Mouse (Mus musculus) midbrain, embryonic 11.5 days (tissue): ENCODE data around the gene Ugt1a7c. TPM values are rescaled to one million over a fixed set of nuclear protein-coding genes. Genes with fewer than 3 reads are reported as not detected.

Experiments
- ATAC-seq: fragments of 200-750 bp; cut with Nextera tagmentation; 2 replicates; pipeline ENCODE4 v1.8.0; 2017; ENCODE audit warnings: moderate TSS enrichment, moderate library complexity; ENCODE audit not compliant: low FRiP score
- DNase-seq: peaks from one replicate; pipeline ENCODE4 v3.0.0; 2015; ENCODE audit warnings: low spot score; ENCODE audit errors: missing footprints
- H3K27ac ChIP-seq: fragments of 300-500 bp; sonication (generic); 2 replicates; pipeline ENCODE4 v1.5.1; 2014; ENCODE audit warnings: low read depth, low read length
- H3K27me3 ChIP-seq: fragments of 300-500 bp; sonication (generic); 2 replicates; pipeline ENCODE4 v1.6.1; 2014; ENCODE audit warnings: mild to moderate bottlenecking, low read length, moderate library complexity, mixed read lengths; ENCODE audit not compliant: control insufficient read depth, insufficient read depth
- H3K36me3 ChIP-seq: fragments of 300-500 bp; sonication (generic); 2 replicates; pipeline ENCODE4 v1.6.1; 2014; ENCODE audit warnings: mild to moderate bottlenecking, low read length, moderate library complexity, mixed read lengths; ENCODE audit not compliant: control insufficient read depth, insufficient read depth
- H3K4me1 ChIP-seq: fragments of 300-500 bp; sonication (generic); 2 replicates; pipeline ENCODE4 v1.6.1; 2014; ENCODE audit warnings: low read length; ENCODE audit not compliant: control insufficient read depth, insufficient read depth
- H3K4me2 ChIP-seq: fragments of 300-500 bp; sonication (generic); 2 replicates; pipeline ENCODE4 v1.6.1; 2014; ENCODE audit warnings: mild to moderate bottlenecking, moderate library complexity
- H3K4me3 ChIP-seq: fragments of 300-500 bp; sonication (generic); 2 replicates; pipeline ENCODE4 v1.5.1; 2014; ENCODE audit warnings: low read depth, low read length
- H3K9ac ChIP-seq: fragments of 300-500 bp; sonication (generic); 2 replicates; pipeline ENCODE4 v1.6.1; 2014; ENCODE audit warnings: low read length
- H3K9me3 ChIP-seq: fragments of 300-500 bp; sonication (generic); 2 replicates; pipeline ENCODE4 v1.6.1; 2016; ENCODE audit warnings: low read length; ENCODE audit not compliant: control insufficient read depth
- WGBS: fragments of 180-500 bp; shearing (Covaris S2); extraction: QIAGEN DNeasy Blood & Tissue Kit; methylation state at CpG from one replicate; pipeline ENCODE4 v1.1.7; 2014; 5-methylcytosine and 5-hydroxymethylcytosine counted together
- polyA plus RNA-seq: library from polyadenylated mRNA; unstranded; fragments of >200 nt; fragmentation: Nextera tagmentation; extraction: Ambion mirVana; gene quantifications from 2 replicates; pipeline ENCODE4 v1.2.1, GENCODE M21; 2014

The Ugt1a7c gene
- polyA plus RNA-seq, 1 experiment from 2014 or later: 1.2 TPM

DNA sequence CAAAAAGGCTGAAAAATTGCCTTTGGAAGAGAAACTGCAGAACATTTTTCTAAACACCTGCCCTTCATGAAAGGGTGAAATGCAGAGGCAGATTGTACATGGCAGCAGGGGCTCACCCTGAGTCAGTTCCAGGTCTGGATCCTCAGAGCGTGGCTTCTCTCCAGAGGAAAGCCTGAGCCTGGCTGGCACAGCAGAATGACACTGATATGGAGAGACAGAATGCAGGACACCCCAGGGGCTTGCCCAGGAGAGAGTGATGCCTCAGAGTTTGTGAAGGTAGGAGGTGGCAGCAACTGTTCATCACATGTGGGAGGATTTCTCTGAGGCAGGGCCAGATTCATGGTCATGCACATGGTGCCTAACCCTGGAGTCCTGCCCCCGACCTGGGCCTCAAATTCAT, 105.1 kb downstream of the Ugt1a7c start:
- H3K9me3 ChIP-seq: no peaks in the 10 kb centered on the region
- H3K27me3 ChIP-seq: no peaks in the 10 kb centered on the region; the same call in 1 of the 2 replicates
- no peak overlapping the region for H3K4me3 ChIP-seq
- WGBS: 73% methylated on average over 2 of the region's 2 CpGs
- DNase-seq (no peak), ATAC-seq (no peak)
- no peaks in the 10 kb centered on the region for H3K4me1 ChIP-seq
- H3K4me2 ChIP-seq: no peak overlapping the region
- H3K27ac ChIP-seq: no peak overlapping the region
- H3K36me3 ChIP-seq: no peaks in the 10 kb centered on the region
- H3K9ac ChIP-seq: no peak overlapping the region

DNA sequence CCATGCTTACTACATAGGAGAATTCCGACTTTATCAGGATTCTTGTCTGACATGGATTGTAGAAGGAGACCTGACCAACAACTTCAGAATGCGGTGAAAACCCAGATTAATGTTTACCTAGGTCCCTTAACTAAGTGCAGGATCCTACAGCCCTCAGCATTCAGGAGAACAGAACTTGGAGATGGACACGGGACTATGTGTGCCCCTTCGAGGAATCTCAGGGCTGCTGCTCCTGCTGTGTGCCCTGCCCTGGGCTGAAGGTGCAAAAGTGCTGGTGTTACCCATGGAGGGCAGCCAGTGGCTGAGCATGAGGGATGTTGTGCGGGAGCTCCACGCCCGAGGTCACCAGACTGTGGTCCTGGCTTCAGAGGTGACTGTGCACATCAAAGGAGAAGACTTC, 105.6 kb downstream of the Ugt1a7c start, which contains the start of gene Ugt1a2:
Gene Ugt1a2 (plus strand): TSS at position 146 of the 400 bp plus-strand sequence.
- Histone ChIP-seq H3K4me2 (no peak within 1 kb of the TSS), H3K27me3 (no peaks in the 10 kb centered on the region; the same call in 1 of the 2 replicates), H3K9ac (no peak within 1 kb of the TSS), H3K4me1 (no peaks in the 10 kb centered on the region), H3K36me3 (no peaks in the 10 kb centered on the region), H3K27ac (no peak within 1 kb of the TSS), H3K4me3 (no peak within 1 kb of the TSS), H3K9me3 (no peaks in the 10 kb centered on the region)
- 91% methylated on average over 7 of the region's 7 CpGs for WGBS
- ATAC-seq: no peak
- DNase-seq: no peak

DNA sequence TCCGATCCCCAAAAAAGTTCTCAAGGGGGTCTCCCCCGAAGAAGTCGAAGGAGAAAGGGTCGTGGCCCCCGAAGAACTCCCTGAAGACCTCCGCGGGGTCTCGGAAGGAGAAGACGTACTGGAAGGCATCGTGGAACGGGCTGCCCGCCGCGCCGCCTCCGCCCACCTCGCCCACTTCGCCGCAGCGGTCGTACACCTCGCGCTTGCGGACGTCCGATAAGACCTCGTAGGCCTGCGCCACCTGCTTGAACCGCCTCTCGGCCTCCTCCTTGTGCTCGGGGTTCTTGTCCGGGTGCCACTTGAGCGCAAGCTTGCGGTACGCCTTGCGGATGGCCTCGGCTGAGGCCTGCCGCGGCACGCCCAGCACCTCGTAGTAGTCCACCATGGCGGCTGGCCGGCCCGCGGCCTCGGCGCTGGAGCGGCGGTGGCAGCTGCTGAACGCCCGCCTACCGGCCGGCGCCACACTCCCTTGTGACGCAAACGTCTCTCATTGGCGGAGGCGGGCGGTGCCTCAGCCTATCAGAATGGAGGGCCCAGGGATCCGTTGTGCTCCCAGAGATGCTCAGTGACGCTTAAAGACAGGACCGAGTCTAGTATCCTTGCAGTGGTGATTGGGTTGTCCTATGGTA, 110.5 kb downstream of the Ugt1a7c start, which contains the start of gene Dnajb3:
Gene Dnajb3 (minus strand): TSS at position 489 of the 629 bp plus-strand sequence.
- 6% methylated on average over 62 of the region's 62 CpGs for WGBS
- H3K27ac ChIP-seq: no peak within 1 kb of the TSS
- H3K9ac ChIP-seq: peak within 1 kb of the TSS; percentile 71
- no peaks in the 10 kb centered on the region for H3K4me1 ChIP-seq
- peak within 1 kb of the TSS; percentile 61 for H3K4me2 ChIP-seq
- ATAC-seq (peak; percentile 100), DNase-seq (peak; percentile 98)
- H3K4me3 ChIP-seq: peak within 1 kb of the TSS; percentile 41
- no peaks in the 10 kb centered on the region; the same call in 1 of the 2 replicates for H3K9me3 ChIP-seq
- no peaks in the 10 kb centered on the region; the same call in 1 of the 2 replicates for H3K27me3 ChIP-seq
- no peaks in the 10 kb centered on the region for H3K36me3 ChIP-seq

DNA sequence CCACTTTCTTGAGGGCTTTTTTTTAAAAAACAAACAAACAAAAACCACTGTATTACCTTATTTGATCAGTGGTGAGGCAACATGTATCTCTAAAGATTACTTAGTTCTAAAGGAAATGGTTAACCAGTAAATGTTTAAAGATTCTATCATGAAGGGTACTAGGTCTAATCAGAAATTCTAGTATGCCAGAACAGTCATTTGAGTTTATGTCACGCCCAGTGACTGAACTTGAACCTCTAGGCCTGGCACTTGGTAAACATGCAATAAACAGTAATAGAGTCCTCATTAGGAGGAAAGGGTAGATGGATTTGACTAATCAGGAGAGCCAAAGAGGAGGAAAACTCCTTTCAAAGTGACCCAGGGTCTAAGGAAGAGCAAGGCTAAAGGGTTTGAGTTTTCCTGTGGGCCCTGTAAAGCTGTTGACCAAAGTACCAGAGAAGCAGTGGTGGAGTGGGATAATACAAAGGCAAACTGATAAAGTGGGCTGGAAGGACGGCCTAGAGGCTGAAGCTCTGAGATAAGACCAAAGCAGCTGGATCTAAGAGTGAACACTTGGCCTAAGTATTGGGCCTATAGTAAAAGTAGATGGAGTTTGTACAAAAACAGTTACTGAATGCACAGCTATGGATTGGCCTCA, 112.1 kb downstream of the Ugt1a7c start:
- Histone ChIP-seq H3K27ac (no peak overlapping the region), H3K9ac (no peak overlapping the region), H3K36me3 (no peaks in the 10 kb centered on the region), H3K4me2 (no peak overlapping the region), H3K4me3 (no peak overlapping the region), H3K27me3 (no peaks in the 10 kb centered on the region; the same call in 1 of the 2 replicates), H3K9me3 (peaks cover 8% of the 10 kb centered on the region), H3K4me1 (no peaks in the 10 kb centered on the region)
- ATAC-seq (no peak), DNase-seq (no peak)
- 84% methylated on average over 2 of the region's 2 CpGs for WGBS

DNA sequence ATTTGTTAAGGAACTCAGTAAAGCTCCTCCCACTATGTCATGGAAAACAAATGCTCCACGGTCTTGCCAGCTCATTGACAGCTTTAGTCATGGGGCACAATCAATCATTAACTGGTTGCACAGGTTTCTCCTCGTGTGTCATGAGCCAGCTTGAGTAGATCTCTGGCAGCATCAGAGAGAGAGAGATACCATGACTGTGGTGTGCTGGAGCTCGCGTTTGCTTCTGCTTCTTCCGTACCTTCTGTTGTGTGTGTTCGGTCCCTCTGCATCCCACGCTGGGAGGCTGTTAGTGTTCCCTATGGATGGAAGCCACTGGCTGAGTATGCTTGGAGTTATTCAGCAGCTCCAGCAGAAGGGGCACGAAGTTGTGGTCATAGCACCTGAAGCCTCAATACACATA, 117.0 kb downstream of the Ugt1a7c start, which contains the start of gene Ugt1a1:
Gene Ugt1a1 (plus strand): TSS at position 148 of the 400 bp plus-strand sequence.
- ATAC-seq (no peak), DNase-seq (peak; percentile 76)
- H3K36me3 ChIP-seq: no peaks in the 10 kb centered on the region
- 70% methylated on average over 8 of the region's 8 CpGs for WGBS
- no peak within 1 kb of the TSS for H3K27ac ChIP-seq
- H3K9ac ChIP-seq: no peak within 1 kb of the TSS
- H3K27me3 ChIP-seq: no peaks in the 10 kb centered on the region
- no peak within 1 kb of the TSS for H3K4me2 ChIP-seq
- H3K4me1 ChIP-seq: no peaks in the 10 kb centered on the region
- no peak within 1 kb of the TSS for H3K4me3 ChIP-seq
- H3K9me3 ChIP-seq: peaks cover 52% of the 10 kb centered on the region

DNA sequence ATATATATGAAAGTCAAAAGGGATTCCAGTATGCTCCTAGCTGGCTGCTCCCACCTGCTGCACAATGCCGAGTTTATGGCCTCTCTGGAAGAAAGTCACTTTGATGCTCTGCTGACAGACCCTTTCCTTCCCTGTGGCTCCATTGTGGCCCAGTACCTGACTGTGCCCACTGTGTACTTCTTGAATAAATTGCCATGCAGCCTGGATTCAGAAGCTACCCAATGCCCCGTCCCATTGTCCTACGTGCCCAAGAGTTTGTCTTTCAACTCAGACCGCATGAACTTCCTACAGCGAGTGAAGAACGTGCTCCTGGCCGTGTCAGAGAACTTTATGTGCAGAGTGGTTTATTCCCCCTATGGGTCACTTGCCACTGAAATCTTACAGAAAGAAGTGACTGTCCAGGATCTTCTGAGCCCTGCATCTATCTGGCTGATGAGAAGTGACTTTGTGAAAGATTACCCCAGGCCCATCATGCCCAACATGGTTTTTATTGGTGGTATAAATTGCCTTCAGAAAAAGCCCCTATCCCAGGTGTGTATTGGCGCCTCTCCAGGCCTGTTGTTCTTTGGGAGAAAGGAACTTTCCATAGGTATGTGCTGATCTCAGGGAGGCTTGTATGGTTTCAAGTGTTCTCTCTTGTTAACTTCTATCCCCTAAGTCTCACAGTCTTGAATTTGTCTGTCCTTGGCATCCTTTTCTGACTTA, 117.6 kb downstream of the Ugt1a7c start:
- WGBS: 60% methylated on average over 8 of the region's 8 CpGs
- no peak overlapping the region for H3K4me2 ChIP-seq
- no peaks in the 10 kb centered on the region for H3K27me3 ChIP-seq
- peaks cover 59% of the 10 kb centered on the region for H3K9me3 ChIP-seq
- ATAC-seq (peak; percentile 18; the same call in 1 of the 2 replicates), DNase-seq (peak; percentile 82)
- H3K4me1 ChIP-seq: no peaks in the 10 kb centered on the region
- no peaks in the 10 kb centered on the region for H3K36me3 ChIP-seq
- H3K4me3 ChIP-seq: no peak overlapping the region
- no peak overlapping the region for H3K9ac ChIP-seq
- H3K27ac ChIP-seq: no peak overlapping the region

DNA sequence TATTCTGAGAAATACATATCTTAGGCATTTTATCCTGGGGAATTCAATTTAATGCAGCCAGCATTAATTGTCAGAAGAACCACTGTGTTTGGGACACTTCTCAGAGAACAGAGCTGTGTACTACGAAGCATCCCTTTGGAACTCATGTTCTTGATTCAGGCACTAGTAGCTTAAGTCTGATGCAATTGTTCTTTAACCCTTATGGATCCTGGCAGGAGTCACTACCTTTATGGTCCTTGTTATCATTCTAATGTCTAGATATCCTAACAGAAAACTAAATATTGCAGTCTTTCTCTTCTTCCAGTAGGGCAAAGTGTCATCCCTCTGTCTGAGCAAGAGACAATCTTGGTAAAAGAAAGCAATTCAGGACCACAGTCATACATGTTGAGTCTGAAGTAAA, 118.2 kb downstream of the Ugt1a7c start:
- ATAC-seq: no peak
- H3K9ac ChIP-seq: no peak overlapping the region
- DNase-seq: no peak
- H3K4me3 ChIP-seq: no peak overlapping the region
- no peak overlapping the region for H3K27ac ChIP-seq
- peaks cover 61% of the 10 kb centered on the region for H3K9me3 ChIP-seq
- 80% methylated on average over 1 of the region's 1 CpGs for WGBS
- H3K27me3 ChIP-seq: no peaks in the 10 kb centered on the region
- no peaks in the 10 kb centered on the region for H3K36me3 ChIP-seq
- no peak overlapping the region for H3K4me2 ChIP-seq
- no peaks in the 10 kb centered on the region for H3K4me1 ChIP-seq

DNA sequence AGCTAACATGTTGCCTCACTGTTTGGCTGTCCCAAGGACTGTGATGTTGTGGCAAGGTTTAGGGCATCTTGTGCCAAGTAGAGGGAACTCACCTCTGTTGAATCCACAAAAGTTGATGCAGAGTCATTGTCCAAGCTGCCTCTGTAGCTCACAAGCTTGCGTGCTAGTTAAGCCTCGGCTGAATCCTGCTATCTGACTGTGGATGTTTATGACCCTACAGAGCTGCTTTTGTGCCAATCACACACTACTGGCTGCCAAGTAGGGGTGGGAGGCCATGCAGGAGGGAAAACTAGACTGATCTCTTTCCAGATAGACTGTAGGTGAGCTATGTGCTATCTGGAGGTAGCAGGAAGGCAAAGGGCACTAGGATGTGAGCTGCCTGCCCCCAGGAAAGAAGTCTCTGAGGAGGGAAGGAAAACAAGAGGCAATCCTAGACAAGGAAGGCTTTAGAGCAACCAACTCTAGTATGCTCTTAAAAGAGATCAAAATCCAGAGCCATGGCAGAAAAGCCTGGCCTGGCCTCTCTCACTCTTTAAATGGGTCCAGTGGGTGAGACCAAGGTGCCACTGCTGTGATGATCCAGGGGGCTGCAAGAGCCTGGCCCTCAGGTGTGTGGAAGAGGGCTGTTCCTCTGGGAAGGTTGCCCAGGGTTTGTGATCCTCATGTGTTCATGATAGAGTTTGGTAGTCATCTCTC, 119.1 kb downstream of the Ugt1a7c start:
- peak; percentile 85 for DNase-seq
- ATAC-seq: no peak
- H3K27ac ChIP-seq: no peak overlapping the region
- no peak overlapping the region for H3K4me3 ChIP-seq
- H3K9ac ChIP-seq: no peak overlapping the region
- no peaks in the 10 kb centered on the region for H3K36me3 ChIP-seq
- 81% methylated on average over 2 of the region's 2 CpGs for WGBS
- H3K4me1 ChIP-seq: no peaks in the 10 kb centered on the region
- no peak overlapping the region for H3K4me2 ChIP-seq
- H3K27me3 ChIP-seq: no peaks in the 10 kb centered on the region
- peaks cover 61% of the 10 kb centered on the region for H3K9me3 ChIP-seq
